Mouse (Mus musculus) heart, adult 2 months (tissue): ENCODE results near the gene Pxylp1.

ENCODE experiments used
- CTCF ChIP-seq: fragments of 200-600 bp; IDR thresholded peaks from 2 replicates; pipeline ENCODE4 v1.8.1; 2022; ENCODE audit warnings: antibody characterized with exemption, mild to moderate bottlenecking, moderate library complexity
- EP300 ChIP-seq: fragments of 200-500 bp; IDR thresholded peaks from 2 replicates; pipeline ENCODE4 v1.6.1; 2011; ENCODE audit warnings: low read depth, low read length, control low read depth; ENCODE audit not compliant: insufficient read depth
- POLR2A ChIP-seq: fragments of 200-500 bp; IDR thresholded peaks from 2 replicates; pipeline ENCODE4 v1.6.1; 2011; ENCODE audit warnings: mild to moderate bottlenecking, low read depth, low read length, control low read depth; ENCODE audit not compliant: insufficient read depth

GRCm38 (mm10) chr9:96844798-96845209 lies 47.7 kb downstream of the Pxylp1 start:
- TF ChIP-seq CTCF (no peak), POLR2A (no peak), EP300 (no peak)
